Mouse (Mus musculus): ENCODE data around the gene Hs6st3.

GRCm38 (mm10) chr14:119779982-119780588 is 641.9 kb downstream of the Hs6st3 start:
- TF ChIP-seq EP300 (IDR thresholded peaks at IDR 0.05; ENCODE audit: low read depth) (no peak), CTCF (IDR thresholded peaks at IDR 0.05; ENCODE audit: low read depth) (no peak)
